Mouse (Mus musculus) left cerebral cortex, postnatal 25 days (tissue): ENCODE results near the gene R3hdm2. TPM values are rescaled to one million over a fixed set of nuclear protein-coding genes. Genes with fewer than 3 reads are reported as not detected.

ENCODE experiments used
- DNase-seq, 2 experiments: peaks; one replicate each; pipeline ENCODE4 v3.0.0; 2022; ENCODE audit warnings: low spot score in 2 of 2, mixed read lengths in 1 of 2
- intact Hi-C: fragments of 180-260 bp; cut with DNase I; formaldehyde crosslinking; loops from one replicate; pipeline ENCODE4 v1.15.1; 2025
- total RNA-seq, 2 experiments: library from RNA; stranded (reverse); gene quantifications; 2 replicates each; pipeline ENCODE4 v1.2.3; 2021

R3hdm2 gene
- 100 to 1,000 TPM; 316 to 372 TPM for total RNA-seq

GRCm38 (mm10) chr10:127380251-127380691 is at the start of gene R3hdm2:
Gene R3hdm2 (plus strand): TSS chr10:127380327.
- intact Hi-C loops, result loop anchor here (2.0 kb wide), 1 partner anchor 25 kb away; the partner anchor contains the start of gene Inhbe

DNA sequence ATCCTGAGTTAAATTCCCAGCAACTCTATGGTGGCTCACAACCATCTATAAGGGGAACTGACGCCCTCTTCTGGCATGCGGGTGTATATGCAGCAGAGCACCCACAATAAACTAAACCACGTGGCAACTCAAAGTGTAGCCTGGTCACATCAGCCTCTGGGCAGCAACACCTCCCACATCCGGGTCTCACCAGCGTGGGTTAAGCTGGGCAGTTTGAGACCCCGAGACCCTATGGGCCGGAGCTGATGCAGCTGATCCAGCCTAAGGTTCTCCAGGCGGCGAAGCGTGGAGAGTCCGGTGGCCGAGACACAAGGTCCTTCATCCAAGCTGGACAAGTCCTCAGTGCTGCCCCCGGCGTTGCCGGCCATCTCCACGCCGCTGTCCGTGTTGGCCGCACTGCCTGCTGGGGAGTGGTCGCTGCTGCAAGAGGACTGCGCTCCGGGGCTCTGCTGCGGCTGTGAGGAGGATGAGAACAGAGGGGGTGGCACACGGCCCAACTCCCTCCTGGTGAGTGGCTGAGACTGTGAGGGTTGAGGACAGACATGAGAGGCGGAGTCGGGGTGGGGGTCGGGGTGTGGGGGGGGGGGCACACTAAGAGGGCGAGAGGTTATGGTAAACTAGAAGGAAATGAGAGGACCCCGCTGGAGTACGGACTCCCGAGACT is 47.8 kb upstream of the R3hdm2 start:
- DNase-seq, result no peak
- intact Hi-C loops, result no loop called here

More at GRCm38 (mm10) chr10:127380251-127380691, at the start of gene R3hdm2:
- peak; percentile 93 for DNase-seq

GRCm38 (mm10) chr10:127333152-127333551 is 47.0 kb upstream of the R3hdm2 start:
- intact Hi-C loops, result no loop called here
- DNase-seq, result no peak

GRCm38 (mm10) chr10:127335271-127335670 is 44.9 kb upstream of the R3hdm2 start:
- intact Hi-C loops, result no loop called here
- no peak for DNase-seq

DNA sequence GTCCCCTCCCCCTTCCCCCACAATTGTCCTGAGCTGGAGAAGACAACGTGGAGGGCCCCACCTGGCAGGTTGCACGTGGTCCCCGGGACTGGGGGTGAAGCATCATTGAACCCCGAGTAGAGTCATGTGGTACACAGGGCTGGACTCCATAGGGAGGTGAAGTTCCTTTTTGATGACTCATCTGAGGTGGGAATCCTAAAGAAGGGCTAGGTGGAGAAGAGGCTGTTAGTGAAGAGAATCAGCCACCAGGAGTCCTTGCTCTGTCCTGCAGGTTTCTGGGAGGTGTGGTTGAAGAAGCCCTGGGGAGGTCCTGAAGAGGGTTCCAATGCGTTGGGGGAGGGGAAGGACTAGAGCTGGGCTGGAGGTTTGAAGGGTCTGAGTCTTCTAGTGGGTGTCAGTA is 43.2 kb upstream of the R3hdm2 start:
- intact Hi-C loops, result no loop called here
- DNase-seq, result no peak

GRCm38 (mm10) chr10:127337536-127338099 is 42.5 kb upstream of the R3hdm2 start:
- intact Hi-C loops, result loop anchor here (2.0 kb wide), 1 partner anchor 199 kb away; no protein-coding TSS in a partner anchor

GRCm38 (mm10) chr10:127338930-127339682 is 41.0 kb upstream of the R3hdm2 start:
- DNase-seq, result peak; percentile 90 to 95
- intact Hi-C loops, result loop anchor here (2.0 kb wide), 1 partner anchor 198 kb away; no protein-coding TSS in a partner anchor

More at GRCm38 (mm10) chr10:127337536-127338099, 42.5 kb upstream of the R3hdm2 start:
- no peak for DNase-seq

GRCm38 (mm10) chr10:127339683-127340576 is 40.2 kb upstream of the R3hdm2 start:
- intact Hi-C loops, result loop anchor here (2.0 kb wide), 1 partner anchor 197 kb away; no protein-coding TSS in a partner anchor
- no peak for DNase-seq

GRCm38 (mm10) chr10:127340577-127341359 is 39.4 kb upstream of the R3hdm2 start:
- DNase-seq, result no peak
- intact Hi-C loops, result no loop called here

GRCm38 (mm10) chr10:127341360-127341690 is 38.8 kb upstream of the R3hdm2 start:
- DNase-seq, result no peak
- intact Hi-C loops, result no loop called here

DNA sequence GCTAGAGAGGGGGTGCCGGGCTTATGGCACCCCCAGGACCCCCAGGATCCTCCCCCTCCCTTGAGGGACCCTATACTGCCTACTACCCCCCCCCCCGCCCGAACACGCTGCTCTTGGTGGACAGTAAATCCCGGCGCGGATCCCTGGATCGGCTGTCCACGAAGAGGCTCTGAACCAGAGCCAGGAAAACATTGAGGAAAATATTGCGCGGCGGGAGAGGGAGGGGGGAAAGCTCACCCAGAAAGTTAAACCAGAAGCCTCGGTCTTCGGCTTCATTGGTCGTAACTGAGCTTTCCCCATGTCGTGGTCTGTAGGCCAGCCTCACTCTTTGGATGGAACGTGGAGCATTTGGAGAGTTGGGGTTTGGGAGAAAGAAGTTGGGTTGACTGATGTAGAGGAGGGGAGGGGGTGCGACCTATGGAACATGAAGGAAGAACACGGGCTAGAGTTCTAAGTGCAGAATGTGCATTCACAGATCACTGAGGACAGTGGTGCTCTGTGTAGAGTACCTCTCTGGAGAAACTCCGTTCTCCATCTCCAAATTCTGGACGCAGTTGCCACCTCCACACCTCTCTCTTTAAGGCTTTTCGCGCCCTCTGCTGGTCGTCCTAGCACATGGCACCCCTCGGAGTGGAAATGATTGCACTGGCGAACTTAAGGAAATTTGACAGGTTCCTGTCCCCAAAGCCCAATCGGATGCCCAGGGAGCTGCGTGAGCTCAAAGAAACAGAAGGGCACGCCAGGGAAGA is 38.1 kb upstream of the R3hdm2 start, which contains the start of gene Gli1:
Gene Gli1 (minus strand): TSS at position 84 of the 749 bp plus-strand sequence.
- peak; percentile 66 to 81 for DNase-seq
- intact Hi-C loops, result no loop called here

- DNase-seq, result no peak
- intact Hi-C loops, result no loop called here
These were observed 37.1 kb upstream of the R3hdm2 start for GRCm38 (mm10) chr10:127343029-127343428.

DNA sequence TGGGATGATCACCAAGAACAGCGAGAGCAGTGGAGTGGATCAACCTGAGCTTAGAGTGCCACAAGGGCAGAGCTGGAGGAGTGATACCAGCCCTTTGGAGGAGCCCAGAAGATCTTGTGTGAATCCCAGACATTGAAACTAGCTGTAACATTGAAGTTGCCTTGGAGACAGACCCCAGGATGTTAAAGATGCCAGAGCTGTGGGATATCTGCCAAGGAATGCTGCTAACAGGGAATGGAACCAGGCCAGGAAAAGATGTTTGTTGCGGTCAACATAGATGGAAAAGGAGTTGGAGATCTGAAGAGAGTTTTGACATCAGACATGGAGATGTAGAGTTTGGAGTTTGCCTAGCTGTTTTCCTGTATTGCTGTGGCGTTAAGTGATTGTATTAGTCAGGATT is 34.0 kb upstream of the R3hdm2 start:
- intact Hi-C loops, result no loop called here
- no peak for DNase-seq

DNA sequence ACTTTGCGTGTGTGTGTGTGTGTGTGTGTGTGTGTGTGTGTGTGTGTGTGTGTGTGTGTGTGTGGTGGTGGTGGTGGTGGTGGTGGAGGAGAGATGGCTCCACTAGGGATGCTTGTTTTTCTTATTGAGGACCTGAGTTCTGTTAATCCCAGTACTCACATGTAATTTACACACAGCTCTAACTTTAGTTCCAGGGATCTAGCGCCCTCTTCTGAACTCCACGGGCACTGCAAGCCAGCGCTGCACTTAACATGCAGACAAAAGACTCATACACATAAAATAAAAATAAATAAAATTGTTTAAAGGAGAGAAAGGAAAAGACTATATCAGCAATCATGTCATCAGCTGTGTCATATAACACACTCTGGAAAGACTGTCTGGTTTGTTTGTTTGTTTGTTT is 31.2 kb upstream of the R3hdm2 start:
- DNase-seq, result no peak
- intact Hi-C loops, result no loop called here

DNA sequence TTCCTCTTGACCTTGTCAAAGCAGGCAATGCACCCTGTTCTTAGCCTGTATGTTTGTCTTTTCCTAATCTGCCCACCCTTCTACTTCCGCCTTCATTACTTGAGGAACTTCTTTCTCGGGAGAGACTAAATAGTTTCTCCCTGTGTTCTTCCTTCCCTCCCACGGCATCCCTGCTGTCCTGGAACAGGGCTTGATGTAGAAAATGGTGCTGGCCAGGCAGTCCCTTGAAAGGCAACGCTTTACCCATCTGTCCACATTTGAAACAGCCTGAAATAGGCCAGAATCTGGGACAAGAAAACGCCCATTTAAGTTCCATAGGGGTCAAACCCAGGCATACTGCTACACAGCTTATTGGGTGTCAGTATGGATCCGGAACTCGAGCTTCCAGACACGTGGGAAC is 30.3 kb upstream of the R3hdm2 start:
- DNase-seq, result peak; percentile 33 to 85
- intact Hi-C loops, result loop anchor here (5.0 kb wide), 1 partner anchor 132 kb away; no protein-coding TSS in a partner anchor

- peak; percentile 72 to 80 for DNase-seq
- intact Hi-C loops, result loop anchor here (5.0 kb wide), 1 partner anchor 132 kb away; no protein-coding TSS in a partner anchor
These were observed 29.4 kb upstream of the R3hdm2 start for GRCm38 (mm10) chr10:127350594-127351284.

GRCm38 (mm10) chr10:127351285-127351595 is 28.9 kb upstream of the R3hdm2 start:
- intact Hi-C loops, result loop anchor here (5.0 kb wide), 1 partner anchor 131 kb away; no protein-coding TSS in a partner anchor
- no peak for DNase-seq
